Mouse (Mus musculus) C2C12 (cell line): Measurements from ENCODE around the gene Bicc1. TPM values are rescaled to one million over a fixed set of nuclear protein-coding genes. Genes with fewer than 3 reads are reported as not detected.

Experiments used
- H3K27me3 ChIP-seq: one replicate; pipeline ENCODE4 v1.6.1; 2011; ENCODE audit not compliant: control insufficient read depth, insufficient read depth, insufficient read length
- H3K36me3 ChIP-seq: one replicate; pipeline ENCODE4 v1.6.1; 2011; ENCODE audit not compliant: control insufficient read depth, insufficient read depth
- H3K4me3 ChIP-seq: one replicate; pipeline ENCODE4 v1.5.1; 2011; ENCODE audit warnings: mild to moderate bottlenecking, control low read depth; ENCODE audit not compliant: poor library complexity, insufficient read depth, severe bottlenecking
- H3K79me2 ChIP-seq: one replicate; pipeline ENCODE4 v1.6.1; 2011; ENCODE audit not compliant: control insufficient read depth, insufficient read depth
- H3K79me3 ChIP-seq: one replicate; pipeline ENCODE4 v1.6.1; 2011; ENCODE audit warnings: low read depth, control low read depth
- H3ac ChIP-seq: one replicate; pipeline ENCODE3; 2011; ENCODE audit warnings: low read depth; ENCODE audit not compliant: control insufficient read depth, insufficient read length
- CEBPB ChIP-seq: IDR thresholded peaks from one replicate; pipeline ENCODE4 v1.6.1; 2011; ENCODE audit warnings: low read depth, mild to moderate bottlenecking, control low read depth, moderate library complexity
- CTCF ChIP-seq: IDR thresholded peaks from one replicate; pipeline ENCODE4 v1.5.1; 2011; ENCODE audit not compliant: control insufficient read depth, insufficient read depth, insufficient read length
- FOSL1 ChIP-seq: IDR thresholded peaks from one replicate; pipeline ENCODE4 v1.8.0; 2011; ENCODE audit warnings: mild to moderate bottlenecking, low read length; ENCODE audit not compliant: poor library complexity, insufficient read depth, severe bottlenecking
- MAX ChIP-seq: IDR thresholded peaks from one replicate; pipeline ENCODE4 v1.6.1; 2011; ENCODE audit warnings: mild to moderate bottlenecking, control low read depth
- MYOD1 ChIP-seq: IDR thresholded peaks from one replicate; pipeline ENCODE4 v1.6.1; 2011; ENCODE audit warnings: low read depth; ENCODE audit not compliant: control insufficient read depth, insufficient read length
- MYOG ChIP-seq: IDR thresholded peaks from one replicate; pipeline ENCODE4 v1.6.1; 2011; ENCODE audit not compliant: control insufficient read depth, insufficient read length; ENCODE audit errors: extremely low read depth
- USF1 ChIP-seq: IDR thresholded peaks from one replicate; pipeline ENCODE4 v1.6.1; 2011; ENCODE audit warnings: low read depth, mild to moderate bottlenecking, control low read depth, moderate library complexity
- polyA plus RNA-seq: library from polyadenylated mRNA; unstranded; fragments of >200 nt; fragmentation: generic; extraction: Trizol; gene quantifications from one replicate; pipeline ENCODE4 v1.2.1, GENCODE M21; 2012; ENCODE audit warnings: missing spikeins

Bicc1 gene
- polyA plus RNA-seq, 1 experiment, result 4.0 TPM

GRCm38 (mm10) chr10:71049294-71049693, 110.2 kb downstream of the Bicc1 start:
- H3ac ChIP-seq, result no peak overlapping the region
- TF ChIP-seq MYOG (no peak), CEBPB (no peak), CTCF (no peak), FOSL1 (no peak), MYOD1 (no peak), USF1 (no peak), MAX (no peak)
- no peaks in the 10 kb centered on the region for H3K27me3 ChIP-seq
- no peaks in the 10 kb centered on the region for H3K79me2 ChIP-seq
- no peak overlapping the region for H3K4me3 ChIP-seq
- no peaks in the 10 kb centered on the region for H3K79me3 ChIP-seq
- H3K36me3 ChIP-seq, result no peaks in the 10 kb centered on the region

GRCm38 (mm10) chr10:71044410-71044809, 115.1 kb downstream of the Bicc1 start:
- TF ChIP-seq USF1 (no peak), MYOD1 (no peak), MYOG (no peak), CTCF (no peak)
- Histone ChIP-seq H3ac (no peak overlapping the region), H3K79me3 (no peaks in the 10 kb centered on the region), H3K4me3 (no peak overlapping the region), H3K36me3 (no peaks in the 10 kb centered on the region), H3K27me3 (no peaks in the 10 kb centered on the region), H3K79me2 (no peaks in the 10 kb centered on the region)

GRCm38 (mm10) chr10:71041874-71042273, 117.6 kb downstream of the Bicc1 start:
- Histone ChIP-seq H3K79me3 (no peaks in the 10 kb centered on the region), H3K79me2 (no peaks in the 10 kb centered on the region), H3K27me3 (no peaks in the 10 kb centered on the region), H3ac (no peak overlapping the region), H3K36me3 (no peaks in the 10 kb centered on the region), H3K4me3 (no peak overlapping the region)
- TF ChIP-seq MYOG (no peak), CEBPB (no peak), CTCF (no peak), USF1 (no peak), MAX (no peak)

- no peaks in the 10 kb centered on the region for H3K79me3 ChIP-seq
- H3K4me3 ChIP-seq, result no peak overlapping the region
- H3K27me3 ChIP-seq, result no peaks in the 10 kb centered on the region
- H3K36me3 ChIP-seq, result no peaks in the 10 kb centered on the region
- no peak overlapping the region for H3ac ChIP-seq
- no peaks in the 10 kb centered on the region for H3K79me2 ChIP-seq
- TF ChIP-seq MAX (no peak), FOSL1 (no peak), MYOD1 (no peak), USF1 (no peak), CTCF (no peak), MYOG (no peak)
Observed at GRCm38 (mm10) chr10:71036484-71036883, 123.0 kb downstream of the Bicc1 start.

GRCm38 (mm10) chr10:71028996-71029395, 130.5 kb downstream of the Bicc1 start:
- Histone ChIP-seq H3K79me3 (no peaks in the 10 kb centered on the region), H3K79me2 (no peaks in the 10 kb centered on the region)

GRCm38 (mm10) chr10:71028066-71028844, 131.2 kb downstream of the Bicc1 start:
- TF ChIP-seq CTCF (no peak), MYOG (no peak), USF1 (no peak), CEBPB (no peak), MYOD1 (no peak), MAX (no peak), FOSL1 (no peak)
- Histone ChIP-seq H3K79me2 (no peaks in the 10 kb centered on the region), H3K36me3 (no peaks in the 10 kb centered on the region), H3ac (no peak overlapping the region), H3K4me3 (no peak overlapping the region), H3K27me3 (no peaks in the 10 kb centered on the region), H3K79me3 (no peaks in the 10 kb centered on the region)

More at GRCm38 (mm10) chr10:71028996-71029395, 130.5 kb downstream of the Bicc1 start:
- no peaks in the 10 kb centered on the region for H3K27me3 ChIP-seq
- TF ChIP-seq MAX (no peak), FOSL1 (no peak), CTCF (no peak), CEBPB (no peak), USF1 (no peak), MYOD1 (no peak), MYOG (no peak)
- no peak overlapping the region for H3K4me3 ChIP-seq
- no peak overlapping the region for H3ac ChIP-seq
- H3K36me3 ChIP-seq, result no peaks in the 10 kb centered on the region
